ENCODE assay signal across 16 mouse cellular contexts in genomic region chr13:58253268-58253667, GRCm38 (mm10). TPM values are rescaled to one million over a fixed set of nuclear protein-coding genes. Genes with fewer than 3 reads are reported as not detected.
A peak's percentile ranks its signal among the peaks of the same experiment; 100 is the strongest.
DNase-seq lines count a peak whose midpoint lies in the region; ATAC-seq and TF ChIP-seq lines count a peak whose summit lies in the region.
"Had no signal": no experiment of that assay in that cellular context is flagged by ENCODE, and none has a peak within 500 bp of the region (broad histone marks: within the 10 kb centered on the region; RNA-seq: fewer than 3 reads in every experiment).

No protein-coding gene starts in this region.

- intact Hi-C loops in gastrocnemius, adult 2 months (cut with DNase I): no loop called here
- intact Hi-C loops in left cerebral cortex, adult 2 months (cut with DNase I): no loop called here
- intact Hi-C loops in left cerebral cortex, postnatal 4 days (cut with DNase I): no loop called here

- CTCF ChIA-PET in Patski (lab: Charles Lee): interaction anchor here (0.6 to 2.3 kb wide), 5 partner anchors 9 to 25 kb away, joined by 3 to 6 read pairs (median 4); no protein-coding TSS in a partner anchor

- no peak overlapping the region for H3K27ac ChIP-seq in gastrocnemius, adult 2 months
- H3K27ac ChIP-seq in left cerebral cortex, adult 2 months: no peak overlapping the region
- H3K27ac ChIP-seq: embryonic facial prominence, embryonic 13.5 days; limb, embryonic 12.5 days; macrophage; midbrain, embryonic 12.5 days had no signal

- peak; percentile 55 for TF ChIP-seq CTCF in gastrocnemius, adult 2 months (IDR thresholded peaks at IDR 0.05)
- peak; percentile 49 for TF ChIP-seq CTCF in left cerebral cortex, adult 2 months (IDR thresholded peaks at IDR 0.05)
- TF ChIP-seq CTCF in Patski (IDR thresholded peaks at IDR 0.05): peak; percentile 40

- POLR2A ChIA-PET in Patski (lab: Charles Lee): no interaction called here

- no peak overlapping the region for H3K4me3 ChIP-seq in gastrocnemius, adult 2 months
- H3K4me3 ChIP-seq in left cerebral cortex, adult 2 months: no peak overlapping the region
- H3K4me3 ChIP-seq: embryonic facial prominence, embryonic 13.5 days; limb, embryonic 12.5 days; midbrain, embryonic 12.5 days had no signal

- ATAC-seq in Patski: no peak

- in situ Hi-C loops in Patski (cut with MboI; ENCODE audit: low pct_unique_long_range_greater_than_20kb): no loop called here

- H3K27me3 ChIP-seq in Patski: no peaks in the 10 kb centered on the region
- H3K27me3 ChIP-seq: embryonic facial prominence, embryonic 13.5 days; limb, embryonic 12.5 days; midbrain, embryonic 12.5 days had no signal

- DNase-seq in gastrocnemius, adult 2 months: no peak
- DNase-seq in gastrocnemius, adult 8-10 months (ENCODE audit: low spot score in 2 of 2): no peak
- no peak for DNase-seq in left cerebral cortex, adult 2 months (ENCODE audit: extremely low spot score in 1 of 2, low spot score in 2 of 2)
- DNase-seq in left cerebral cortex, postnatal 4 days: no peak
- DNase-seq in 416B (ENCODE audit: low read depth): peak; percentile 25
- no peak for DNase-seq in Patski (ENCODE audit: low read depth, low spot score)
- DNase-seq in adrenal gland, postnatal 36 days: no peak
- no peak for DNase-seq in kidney, adult 8-10 months
- DNase-seq: cerebellum, adult 9-10 months; gastrocnemius, postnatal 25 days; heart, postnatal 4 days; thymus, adult 2 months had no signal

RNA-seq across cellular contexts. Expression of gene Gkap1, which starts 22.2 kb away (rescaled TPM):
- total RNA-seq in gastrocnemius, adult 2 months (2021): 10 to 100 TPM; 27.5 to 31.9 TPM
- 10 to 100 TPM; 25.3 to 30.9 (median 27.2) TPM for total RNA-seq in gastrocnemius, adult 8-10 months (2022)
- total RNA-seq in left cerebral cortex, adult 2 months (2021): 10 to 100 TPM; 16.8 to 20.3 TPM
- 10 to 100 TPM; 26.7 to 28.2 TPM for total RNA-seq in left cerebral cortex, postnatal 4 days (2021)
- 70.2 TPM for polyA plus RNA-seq in Patski (2021)
- 10 to 100 TPM; 42.6 to 91.2 TPM for total RNA-seq in adrenal gland, postnatal 36 days (2021)

RNA-seq across cellular contexts. Expression of gene Ubqln1, which starts 37.8 kb away (rescaled TPM):
- total RNA-seq in gastrocnemius, adult 2 months (2021): 10 to 100 TPM; 49.0 to 51.9 TPM
- total RNA-seq in gastrocnemius, adult 8-10 months (2022): 10 to 100 TPM; 46.2 to 51.9 (median 49.8) TPM
- 100 to 1,000 TPM; 145 to 146 TPM for total RNA-seq in left cerebral cortex, adult 2 months (2021)
- total RNA-seq in left cerebral cortex, postnatal 4 days (2021): 100 to 1,000 TPM; 129 to 133 TPM
- polyA plus RNA-seq in Patski (2021): 132 TPM
- total RNA-seq in adrenal gland, postnatal 36 days (2021): 100 to 1,000 TPM; 123 to 141 TPM
